Mouse (Mus musculus): ENCODE data around the gene Ctsk.

- no peak for TF ChIP-seq ZMIZ1 (IDR thresholded peaks at IDR 0.05; ENCODE audit: low read depth, low read length)
- TF ChIP-seq USF1 (IDR thresholded peaks at IDR 0.05; ENCODE audit: low read depth, low read length), result no peak
- no peak for TF ChIP-seq CTCF (conservative IDR thresholded peaks at IDR 0.05 in 1 of 2, IDR thresholded peaks at IDR 0.05 in 1 of 2; ENCODE audit: low read depth in 2 of 2, low read length in 2 of 2)
- TF ChIP-seq POLR2A (IDR thresholded peaks at IDR 0.05; ENCODE audit: low read depth, low read length), result no peak
- no peak for TF ChIP-seq ZC3H11A (IDR thresholded peaks at IDR 0.05; ENCODE audit: low read depth, low read length)
These were observed 42.7 kb upstream of the Ctsk start for GRCm38 (mm10) chr3:95456367-95456766.

All from CH12.LX (cell line).